Mouse (Mus musculus): ENCODE data around the gene Hoxc6. TPM values are rescaled to one million over a fixed set of nuclear protein-coding genes. Genes with fewer than 3 reads are reported as not detected.

Gene Hoxc6
- polyA plus RNA-seq (2012; rRNA removed), result not detected in 2 replicates

- no peak for DNase-seq (ENCODE audit: extremely low spot score in 1 of 2, low spot score in 1 of 2)
Measured at GRCm38 (mm10) chr15:102997939-102998355, at the start of gene Hoxc6. Gene Hoxc6, plus strand, starts transcription at chr15:102998257.

GRCm38 (mm10) chr15:102948842-102949241, 49.2 kb upstream of the Hoxc6 start:
- DNase-seq (ENCODE audit: extremely low spot score in 1 of 2, low spot score in 1 of 2), result no peak

- DNase-seq (ENCODE audit: extremely low spot score in 1 of 2, low spot score in 1 of 2), result no peak
Measured at GRCm38 (mm10) chr15:102949696-102950095, 48.4 kb upstream of the Hoxc6 start.

GRCm38 (mm10) chr15:102950877-102951276, 47.2 kb upstream of the Hoxc6 start:
- no peak for DNase-seq (ENCODE audit: extremely low spot score in 1 of 2, low spot score in 1 of 2)

- DNase-seq (ENCODE audit: extremely low spot score in 1 of 2, low spot score in 1 of 2), result no peak
Measured at GRCm38 (mm10) chr15:102953561-102953960, 44.5 kb upstream of the Hoxc6 start.

GRCm38 (mm10) chr15:102954192-102955006, 43.7 kb upstream of the Hoxc6 start, which contains the start of gene Hoxc11:
Gene Hoxc11, plus strand, starts transcription at chr15:102954427.
- DNase-seq (ENCODE audit: extremely low spot score in 1 of 2, low spot score in 1 of 2), result no peak

GRCm38 (mm10) chr15:102955007-102955382, 43.1 kb upstream of the Hoxc6 start:
- no peak for DNase-seq (ENCODE audit: extremely low spot score in 1 of 2, low spot score in 1 of 2)

GRCm38 (mm10) chr15:102955833-102956640, 42.0 kb upstream of the Hoxc6 start:
- DNase-seq (ENCODE audit: extremely low spot score in 1 of 2, low spot score in 1 of 2), result no peak

GRCm38 (mm10) chr15:102956906-102957305, 41.2 kb upstream of the Hoxc6 start:
- no peak for DNase-seq (ENCODE audit: extremely low spot score in 1 of 2, low spot score in 1 of 2)

GRCm38 (mm10) chr15:102959663-102960191, 38.3 kb upstream of the Hoxc6 start:
- no peak for DNase-seq (ENCODE audit: extremely low spot score in 1 of 2, low spot score in 1 of 2)

- DNase-seq (ENCODE audit: extremely low spot score in 1 of 2, low spot score in 1 of 2), result no peak
Measured at GRCm38 (mm10) chr15:102961728-102962127, 36.3 kb upstream of the Hoxc6 start.

- no peak for DNase-seq (ENCODE audit: extremely low spot score in 1 of 2, low spot score in 1 of 2)
Measured at GRCm38 (mm10) chr15:102962492-102962891, 35.6 kb upstream of the Hoxc6 start.

GRCm38 (mm10) chr15:102963259-102963658, 34.8 kb upstream of the Hoxc6 start:
- DNase-seq (ENCODE audit: extremely low spot score in 1 of 2, low spot score in 1 of 2), result no peak

- DNase-seq (ENCODE audit: extremely low spot score in 1 of 2, low spot score in 1 of 2), result no peak
Measured at GRCm38 (mm10) chr15:102963671-102964640, 34.1 kb upstream of the Hoxc6 start.

GRCm38 (mm10) chr15:102965003-102965891, 32.8 kb upstream of the Hoxc6 start:
- no peak for DNase-seq (ENCODE audit: extremely low spot score in 1 of 2, low spot score in 1 of 2)

GRCm38 (mm10) chr15:102965892-102966775, 31.9 kb upstream of the Hoxc6 start:
- no peak for DNase-seq (ENCODE audit: extremely low spot score in 1 of 2, low spot score in 1 of 2)

- DNase-seq (ENCODE audit: extremely low spot score in 1 of 2, low spot score in 1 of 2), result no peak
Measured at GRCm38 (mm10) chr15:102966776-102967311, 31.2 kb upstream of the Hoxc6 start, which contains the start of gene Hoxc10. Gene Hoxc10, plus strand, starts transcription at chr15:102966796.

- no peak for DNase-seq (ENCODE audit: extremely low spot score in 1 of 2, low spot score in 1 of 2)
Measured at GRCm38 (mm10) chr15:102967312-102967510, 30.8 kb upstream of the Hoxc6 start, which contains the start of gene Hoxc5. Gene Hoxc5, plus strand, starts transcription at chr15:102967443.
